Mouse (Mus musculus) embryonic facial prominence, embryonic 14.5 days (tissue): Measurements from ENCODE around the gene Rab5c. TPM values are rescaled to one million over a fixed set of nuclear protein-coding genes. Genes with fewer than 3 reads are reported as not detected.

ENCODE experiments used
- ATAC-seq: fragments of 200-750 bp; cut with Nextera tagmentation; 2 replicates; pipeline ENCODE4 v1.8.0; 2017; ENCODE audit warnings: low read depth, moderate number of reproducible peaks, moderate TSS enrichment
- DNase-seq: peaks from one replicate; pipeline ENCODE4 v3.0.0-alpha.2; 2015; ENCODE audit warnings: low spot score
- H3K27ac ChIP-seq: fragments of 300-500 bp; sonication (generic); replicated peaks from 2 replicates; pipeline ENCODE4 v1.5.1; 2014; ENCODE audit warnings: low read depth, mild to moderate bottlenecking, low read length, moderate library complexity
- H3K27me3 ChIP-seq: fragments of 300-500 bp; sonication (generic); replicated peaks from 2 replicates; pipeline ENCODE4 v1.6.1; 2014; ENCODE audit warnings: low read length; ENCODE audit not compliant: control insufficient read depth, insufficient read depth
- H3K36me3 ChIP-seq: fragments of 300-500 bp; sonication (generic); 2 replicates; pipeline ENCODE4 v1.6.1; 2014; ENCODE audit warnings: low read length, mixed read lengths; ENCODE audit not compliant: control insufficient read depth, insufficient read depth
- H3K4me1 ChIP-seq: fragments of 300-500 bp; sonication (generic); 2 replicates; pipeline ENCODE4 v1.6.1; 2014; ENCODE audit warnings: antibody characterized with exemption, low read length; ENCODE audit not compliant: control insufficient read depth, insufficient read depth
- H3K4me2 ChIP-seq: fragments of 300-500 bp; sonication (generic); 2 replicates; pipeline ENCODE4 v1.6.1; 2014; ENCODE audit warnings: low read depth, mild to moderate bottlenecking, low read length, moderate library complexity, mixed read lengths
- H3K4me3 ChIP-seq: fragments of 300-500 bp; sonication (generic); 2 replicates; pipeline ENCODE4 v1.5.1; 2014; ENCODE audit warnings: low read depth, mild to moderate bottlenecking, low read length
- H3K9ac ChIP-seq: fragments of 300-500 bp; sonication (generic); 2 replicates; pipeline ENCODE4 v1.6.1; 2014; ENCODE audit warnings: low read depth, mild to moderate bottlenecking, low read length, moderate library complexity, mixed read lengths
- H3K9me3 ChIP-seq: fragments of 300-500 bp; sonication (generic); 2 replicates; pipeline ENCODE4 v1.6.1; 2016; ENCODE audit warnings: low read length; ENCODE audit not compliant: control insufficient read depth
- WGBS: fragments of 180-500 bp; shearing (Covaris S2); extraction: QIAGEN DNeasy Blood & Tissue Kit; methylation state at CpG from one replicate; pipeline ENCODE4 v1.1.7; 2014; 5-methylcytosine and 5-hydroxymethylcytosine counted together
- polyA plus RNA-seq: library from polyadenylated mRNA; unstranded; fragments of >200 nt; fragmentation: Nextera tagmentation; extraction: Ambion mirVana; gene quantifications from 2 replicates; pipeline ENCODE4 v1.2.1, GENCODE M21; 2014

Gene Rab5c
- polyA plus RNA-seq, 1 experiment from 2014 or later: 70.7 TPM

DNA sequence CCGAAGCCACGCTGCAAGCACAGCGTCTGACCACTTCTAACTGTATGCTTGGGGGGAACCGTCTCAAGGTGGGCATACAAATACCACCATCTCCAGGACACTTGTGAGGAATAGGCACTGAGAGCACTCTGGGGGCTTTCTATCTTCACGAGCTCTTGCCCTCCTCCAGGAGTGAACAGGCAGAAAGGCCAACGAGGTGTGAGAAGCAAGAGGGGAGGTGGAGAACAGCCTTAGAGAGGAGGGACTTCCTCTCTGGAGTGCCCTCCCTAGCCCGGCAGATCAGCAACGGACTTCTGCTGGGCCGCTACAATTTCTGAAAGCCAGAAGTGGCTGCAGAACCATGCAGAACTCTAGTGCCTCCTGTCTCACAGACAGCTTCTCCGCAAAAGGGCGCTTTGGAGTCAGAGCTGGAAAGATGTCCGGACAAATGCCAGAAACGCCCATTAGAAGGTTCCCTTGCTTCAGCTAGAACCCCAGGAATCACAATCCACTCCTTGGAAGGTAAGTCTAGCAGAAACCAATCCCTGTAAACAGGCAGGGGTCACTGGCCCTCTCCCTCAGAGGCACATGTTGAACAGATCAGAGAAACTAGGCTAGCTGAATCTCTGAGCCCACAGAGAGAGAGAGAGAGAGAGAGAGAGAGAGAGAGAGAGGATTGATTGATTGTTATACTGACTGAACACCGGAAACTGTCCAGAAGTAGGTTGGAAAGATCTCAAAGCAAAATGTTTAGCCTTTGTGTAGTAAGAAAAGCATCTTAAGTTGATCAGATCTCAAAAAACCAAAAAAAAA, 1.9 kb downstream of the Rab5c start:
- no peak for ATAC-seq
- WGBS: 82% methylated on average over 14 of the region's 14 CpGs
- Histone ChIP-seq H3K4me3 (no peak overlapping the region), H3K36me3 (peaks cover 6% of the 10 kb centered on the region; the same call in 1 of the 2 replicates), H3K27me3 (no peaks in the 10 kb centered on the region), H3K9ac (peak overlapping the region; percentile 2), H3K27ac (no peak overlapping the region), H3K4me1 (peaks cover 6% of the 10 kb centered on the region; the same call in 1 of the 2 replicates), H3K4me2 (peak overlapping the region; percentile 87), H3K9me3 (no peaks in the 10 kb centered on the region)
- no peak for DNase-seq

GRCm38 (mm10) chr11:100735134-100735865, 2.7 kb downstream of the Rab5c start:
- no peak for DNase-seq
- peak overlapping the region; percentile 2; the same call in 1 of the 2 replicates for H3K9ac ChIP-seq
- no peak overlapping the region for H3K27ac ChIP-seq
- H3K36me3 ChIP-seq: peaks cover 6% of the 10 kb centered on the region; the same call in 1 of the 2 replicates
- no peak for ATAC-seq
- 91% methylated on average over 9 of the region's 9 CpGs for WGBS
- no peaks in the 10 kb centered on the region for H3K27me3 ChIP-seq
- H3K4me3 ChIP-seq: no peak overlapping the region
- no peak overlapping the region for H3K4me2 ChIP-seq
- H3K4me1 ChIP-seq: peaks cover 6% of the 10 kb centered on the region; the same call in 1 of the 2 replicates
- no peaks in the 10 kb centered on the region for H3K9me3 ChIP-seq

GRCm38 (mm10) chr11:100730477-100731205, 7.4 kb downstream of the Rab5c start:
- no peak for ATAC-seq
- WGBS: 86% methylated on average over 6 of the region's 6 CpGs
- Histone ChIP-seq H3K9me3 (no peaks in the 10 kb centered on the region), H3K4me1 (no peaks in the 10 kb centered on the region; the same call in 1 of the 2 replicates), H3K27me3 (no peaks in the 10 kb centered on the region), H3K27ac (no peak overlapping the region), H3K9ac (no peak overlapping the region), H3K4me3 (no peak overlapping the region), H3K4me2 (no peak overlapping the region), H3K36me3 (peaks cover 6% of the 10 kb centered on the region; the same call in 1 of the 2 replicates)
- DNase-seq: no peak

DNA sequence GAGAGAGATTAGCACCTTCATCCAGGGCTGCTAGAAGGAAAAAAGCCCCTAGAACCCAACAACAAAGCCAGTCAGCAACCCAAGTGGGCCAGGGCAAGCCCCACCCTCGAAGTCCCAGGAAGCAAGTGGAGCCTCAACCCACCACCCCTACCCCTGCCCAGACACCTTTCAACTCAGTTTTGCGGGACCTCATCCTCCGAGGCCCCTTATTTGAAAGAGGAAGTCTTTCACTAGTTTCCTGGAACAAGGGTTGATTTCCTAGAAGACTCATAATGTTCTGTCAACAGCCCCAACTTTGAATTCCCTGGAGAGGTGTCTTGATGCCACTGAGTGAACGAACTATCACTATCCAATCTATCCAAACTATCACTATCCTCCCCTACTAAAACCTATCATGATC, 8.0 kb downstream of the Rab5c start:
- 77% methylated on average over 4 of the region's 4 CpGs for WGBS

DNA sequence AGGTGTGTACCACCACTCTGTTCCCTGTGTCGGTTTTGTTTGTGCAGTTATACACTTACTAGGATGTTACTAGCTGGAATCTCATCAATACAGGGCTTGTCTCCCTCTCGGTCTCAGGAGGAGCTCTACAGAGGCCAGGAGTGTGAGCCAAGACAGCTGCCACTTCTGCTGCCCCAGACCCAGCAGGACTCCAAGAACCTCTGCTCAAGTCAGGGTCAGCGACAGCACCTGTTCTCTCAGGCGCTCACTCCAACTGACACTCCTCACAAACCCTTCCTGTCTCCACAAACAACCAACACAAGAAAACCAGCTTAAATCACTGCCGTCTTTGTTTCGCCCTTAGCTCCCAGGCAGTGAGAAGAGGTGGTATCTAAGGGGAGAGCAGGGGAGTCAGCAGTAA, 9.4 kb downstream of the Rab5c start:
- Histone ChIP-seq H3K9ac (no peak overlapping the region), H3K27me3 (no peaks in the 10 kb centered on the region), H3K27ac (no peak overlapping the region), H3K36me3 (peaks cover 3% of the 10 kb centered on the region; the same call in 1 of the 2 replicates), H3K4me3 (no peak overlapping the region), H3K4me1 (peaks cover 7% of the 10 kb centered on the region; the same call in 1 of the 2 replicates), H3K9me3 (no peaks in the 10 kb centered on the region), H3K4me2 (no peak overlapping the region)
- DNase-seq (no peak), ATAC-seq (no peak)
- WGBS: 84% methylated on average over 6 of the region's 6 CpGs

More for the DNA sequence above, 8.0 kb downstream of the Rab5c start:
- Histone ChIP-seq H3K9me3 (no peaks in the 10 kb centered on the region), H3K4me3 (no peak overlapping the region), H3K36me3 (peaks cover 6% of the 10 kb centered on the region; the same call in 1 of the 2 replicates), H3K27ac (no peak overlapping the region), H3K27me3 (no peaks in the 10 kb centered on the region), H3K4me2 (no peak overlapping the region), H3K9ac (no peak overlapping the region), H3K4me1 (peaks cover 5% of the 10 kb centered on the region; the same call in 1 of the 2 replicates)
- ATAC-seq (no peak), DNase-seq (no peak)

- Histone ChIP-seq H3K36me3 (0 out of 2 replicates have a peak, but pooled peaks cover 3% of the 10 kb centered on the region), H3K9me3 (no peaks in the 10 kb centered on the region), H3K4me1 (peaks cover 7% of the 10 kb centered on the region; the same call in 1 of the 2 replicates), H3K4me2 (no peak overlapping the region), H3K9ac (no peak overlapping the region), H3K27ac (no peak overlapping the region), H3K27me3 (no peaks in the 10 kb centered on the region), H3K4me3 (no peak overlapping the region)
- WGBS: 77% methylated on average over 3 of the region's 3 CpGs
- DNase-seq (no peak), ATAC-seq (no peak)
Observed at GRCm38 (mm10) chr11:100727201-100727600, 10.8 kb downstream of the Rab5c start.

DNA sequence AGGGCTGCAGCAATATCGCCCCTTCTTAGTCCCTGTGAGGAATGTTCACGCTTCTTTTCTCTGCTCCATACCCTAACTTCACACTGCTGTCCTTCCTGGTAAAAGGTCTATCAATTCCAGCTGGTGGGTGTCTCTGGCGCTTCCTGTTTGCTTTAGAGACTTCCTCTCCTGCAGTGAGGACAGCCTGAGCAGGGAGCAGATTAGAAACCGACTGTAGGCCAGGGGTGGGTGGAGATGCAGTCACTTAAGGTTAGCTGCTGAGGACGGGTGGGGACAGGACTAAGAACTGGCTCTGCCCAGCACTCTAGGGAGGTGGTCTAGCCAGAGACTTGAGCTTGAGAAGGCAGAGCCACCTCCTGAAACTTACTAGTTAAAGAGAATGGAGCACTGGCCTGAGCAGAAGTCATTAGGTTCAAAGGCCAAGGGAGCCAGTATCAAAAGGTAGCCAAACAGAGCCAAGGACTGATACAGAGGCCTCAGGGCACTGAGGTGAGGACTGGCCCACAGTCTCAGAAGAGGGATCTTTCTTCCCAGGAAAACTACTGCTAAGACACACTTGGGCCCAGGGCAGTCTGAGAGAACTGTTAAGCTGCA, 13.0 kb downstream of the Rab5c start:
- no peaks in the 10 kb centered on the region for H3K9me3 ChIP-seq
- ATAC-seq (no peak), DNase-seq (no peak)
- no peak overlapping the region for H3K4me2 ChIP-seq
- H3K4me3 ChIP-seq: no peak overlapping the region
- 31% methylated on average over 5 of the region's 5 CpGs for WGBS
- H3K9ac ChIP-seq: no peak overlapping the region
- H3K27ac ChIP-seq: peak overlapping the region; percentile 21; the same call in 1 of the 2 replicates
- peaks cover 7% of the 10 kb centered on the region; the same call in 1 of the 2 replicates for H3K4me1 ChIP-seq
- no peaks in the 10 kb centered on the region for H3K36me3 ChIP-seq
- no peaks in the 10 kb centered on the region for H3K27me3 ChIP-seq
